Mouse (Mus musculus): ENCODE data around the gene Gm5039.
"Not testable (repeated sequence)": the region's sequence is repeated elsewhere in the genome, so short reads cannot be mapped to it uniquely, and the experiment has no call there.

DNA sequence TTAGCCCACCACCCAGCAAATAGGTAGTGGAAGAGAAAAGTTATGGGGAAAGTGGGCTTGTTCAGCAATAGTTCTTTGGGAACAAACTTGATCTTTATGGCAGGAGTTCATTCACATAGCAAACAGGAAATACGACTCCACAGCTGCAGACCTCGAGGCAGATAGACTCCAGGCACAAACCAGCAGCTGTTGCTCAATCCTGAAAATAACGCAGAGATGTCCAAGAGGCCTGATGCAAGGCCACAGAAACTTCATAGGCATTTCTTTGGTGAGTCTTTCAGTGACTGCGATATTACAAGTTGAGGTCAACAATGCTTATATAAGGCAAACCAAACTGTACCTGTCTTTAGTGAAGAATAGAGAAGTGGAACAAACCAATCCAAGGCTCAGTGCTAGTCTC is 30.7 kb downstream of the Gm5039 start:
- TF ChIP-seq EP300, CTCF (IDR thresholded peaks at IDR 0.05; ENCODE audit: low read depth): not testable (repeated sequence)

All from liver, embryonic 14.5 days (tissue).